Mouse (Mus musculus) hindbrain, postnatal 0 days (tissue): ENCODE data around the gene Ephx3. TPM values are rescaled to one million over a fixed set of nuclear protein-coding genes. Genes with fewer than 3 reads are reported as not detected.

Experiments used
- ATAC-seq: fragments of 200-750 bp; cut with Nextera tagmentation; 2 replicates; pipeline ENCODE4 v1.8.0; 2017; ENCODE audit warnings: mild to moderate bottlenecking, moderate TSS enrichment, moderate library complexity
- DNase-seq: peaks from one replicate; pipeline ENCODE4 v3.0.0-alpha.2; 2015; ENCODE audit warnings: low spot score
- H3K27ac ChIP-seq: fragments of 300-500 bp; sonication (generic); 2 replicates; pipeline ENCODE4 v1.5.1; 2014; ENCODE audit warnings: mild to moderate bottlenecking
- H3K27me3 ChIP-seq: fragments of 300-500 bp; sonication (generic); 2 replicates; pipeline ENCODE4 v1.6.1; 2014; ENCODE audit warnings: low read length, mixed read lengths; ENCODE audit not compliant: insufficient read depth
- H3K36me3 ChIP-seq: fragments of 300-500 bp; sonication (generic); 2 replicates; pipeline ENCODE4 v1.6.1; 2014; ENCODE audit warnings: low read length, mixed read lengths; ENCODE audit not compliant: insufficient read depth
- H3K4me1 ChIP-seq: fragments of 300-500 bp; sonication (generic); 2 replicates; pipeline ENCODE4 v1.6.1; 2014; ENCODE audit warnings: antibody characterized with exemption, low read length, mixed read lengths; ENCODE audit not compliant: insufficient read depth
- H3K4me2 ChIP-seq: fragments of 300-500 bp; sonication (generic); 2 replicates; pipeline ENCODE4 v1.6.1; 2014; ENCODE audit warnings: low read depth, mild to moderate bottlenecking, low read length, moderate library complexity, mixed read lengths
- H3K4me3 ChIP-seq: fragments of 300-500 bp; sonication (generic); 2 replicates; pipeline ENCODE4 v1.5.1; 2014; ENCODE audit warnings: low read length
- H3K9ac ChIP-seq: fragments of 300-500 bp; sonication (generic); replicated peaks from 2 replicates; pipeline ENCODE4 v1.6.1; 2014; ENCODE audit warnings: mild to moderate bottlenecking, low read length, moderate library complexity, mixed read lengths
- H3K9me3 ChIP-seq: fragments of 300-500 bp; sonication (generic); 2 replicates; pipeline ENCODE4 v1.6.1; 2016; ENCODE audit warnings: low read length, mixed read lengths
- CTCF ChIP-seq: IDR thresholded peaks from 2 replicates; pipeline ENCODE4 v1.5.1; 2016; ENCODE audit warnings: antibody characterized with exemption, control low read depth, low read depth
- WGBS: fragments of 180-500 bp; shearing (Covaris S2); extraction: QIAGEN DNeasy Blood & Tissue Kit; methylation state at CpG from one replicate; pipeline ENCODE4 v1.1.7; 2014; 5-methylcytosine and 5-hydroxymethylcytosine counted together
- polyA plus RNA-seq: library from polyadenylated mRNA; unstranded; fragments of >200 nt; fragmentation: Nextera tagmentation; extraction: Ambion mirVana; gene quantifications from 2 replicates; pipeline ENCODE4 v1.2.1, GENCODE M21; 2015
- total RNA-seq: library from RNA; depleted of rRNA; stranded (reverse); fragments of >200 nt; gene quantifications from 2 replicates; pipeline ENCODE4 v1.2.3, GENCODE M21; 2014; rRNA removed

The Ephx3 gene
- total RNA-seq (0.31 and 0.61 TPM in 2 replicates), polyA plus RNA-seq (0.48 TPM in 2 replicates)

DNA sequence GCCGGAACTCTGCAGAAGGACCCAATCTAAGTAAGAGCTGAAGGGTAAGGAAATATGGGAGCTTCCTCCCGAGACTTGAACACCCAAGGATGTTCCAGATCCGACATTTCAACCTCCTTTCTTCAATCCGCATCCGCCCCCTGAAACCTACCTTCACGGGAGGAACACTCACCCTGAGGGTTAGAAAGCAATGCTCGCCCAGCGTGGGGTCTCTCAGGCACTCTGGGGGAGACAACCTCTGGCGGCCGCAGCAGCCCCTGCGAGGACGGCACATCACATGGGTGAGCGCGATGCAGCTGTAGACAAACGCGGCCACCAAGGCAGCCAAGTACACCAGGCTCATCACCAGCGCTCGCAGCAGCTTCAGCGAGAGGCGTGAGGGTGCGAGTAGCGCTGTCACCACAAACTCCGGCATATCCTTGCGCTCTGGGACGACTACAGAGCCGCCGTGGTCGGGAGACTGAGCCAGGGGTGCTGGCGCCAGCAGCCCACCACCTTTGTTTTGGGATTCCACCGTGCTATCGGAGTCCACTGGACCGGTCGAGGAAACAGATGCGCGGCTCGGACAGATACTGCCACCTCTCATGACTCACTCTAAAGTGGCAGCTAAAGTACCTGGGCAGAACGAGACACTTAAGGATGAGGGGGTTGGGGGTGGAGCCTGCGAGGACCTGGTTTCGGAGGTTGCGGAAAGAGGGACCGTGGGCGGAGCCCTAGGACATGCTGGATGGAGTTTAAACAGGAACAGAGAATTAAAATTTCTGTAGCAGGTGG, at the start of gene Ephx3:
Gene Ephx3 (minus strand): TSS at position 687 of the 774 bp plus-strand sequence.
- Histone ChIP-seq H3K9me3 (no peaks in the 10 kb centered on the region), H3K9ac (peak within 1 kb of the TSS; percentile 31), H3K4me1 (0 out of 2 replicates have a peak, but pooled peaks cover 9% of the 10 kb centered on the region), H3K27me3 (no peaks in the 10 kb centered on the region), H3K4me2 (peak within 1 kb of the TSS; percentile 75), H3K27ac (no peak within 1 kb of the TSS), H3K36me3 (no peaks in the 10 kb centered on the region), H3K4me3 (peak within 1 kb of the TSS; percentile 37)
- TF ChIP-seq CTCF = 0 out of 2 replicates have a peak, but pooled peaks have one; percentile 9
- ATAC-seq = peak; percentile 66
- peak; percentile 40 for DNase-seq
- WGBS = 7% methylated on average over 42 of the region's 42 CpGs

DNA sequence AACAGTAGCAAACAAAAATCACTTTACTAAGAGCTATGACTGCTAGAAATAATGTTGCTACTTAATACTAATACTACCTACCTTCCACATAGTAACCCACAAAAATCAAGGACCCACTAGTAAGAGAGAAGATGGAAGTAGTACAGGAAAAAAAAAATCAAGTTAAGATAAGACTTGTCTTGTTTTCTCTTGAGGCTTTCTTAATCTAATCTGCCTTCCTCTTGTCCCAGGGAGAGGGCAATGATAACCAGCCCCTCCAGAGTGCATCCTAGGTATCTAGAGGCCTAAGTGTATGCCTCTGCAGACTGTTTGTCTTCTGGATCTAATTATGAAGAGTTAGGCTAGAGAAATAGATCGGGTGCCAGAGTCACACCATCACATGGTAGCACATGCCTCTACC, 49.2 kb upstream of the Ephx3 start:
- Histone ChIP-seq H3K27ac (no peak overlapping the region), H3K36me3 (no peaks in the 10 kb centered on the region), H3K9me3 (no peaks in the 10 kb centered on the region), H3K9ac (no peak overlapping the region), H3K27me3 (no peaks in the 10 kb centered on the region), H3K4me1 (peaks cover 7% of the 10 kb centered on the region; the same call in 1 of the 2 replicates), H3K4me2 (no peak overlapping the region), H3K4me3 (no peak overlapping the region)
- 78% methylated on average over 1 of the region's 1 CpGs for WGBS
- no peak for ATAC-seq
- no peak for DNase-seq
- TF ChIP-seq CTCF = no peak

DNA sequence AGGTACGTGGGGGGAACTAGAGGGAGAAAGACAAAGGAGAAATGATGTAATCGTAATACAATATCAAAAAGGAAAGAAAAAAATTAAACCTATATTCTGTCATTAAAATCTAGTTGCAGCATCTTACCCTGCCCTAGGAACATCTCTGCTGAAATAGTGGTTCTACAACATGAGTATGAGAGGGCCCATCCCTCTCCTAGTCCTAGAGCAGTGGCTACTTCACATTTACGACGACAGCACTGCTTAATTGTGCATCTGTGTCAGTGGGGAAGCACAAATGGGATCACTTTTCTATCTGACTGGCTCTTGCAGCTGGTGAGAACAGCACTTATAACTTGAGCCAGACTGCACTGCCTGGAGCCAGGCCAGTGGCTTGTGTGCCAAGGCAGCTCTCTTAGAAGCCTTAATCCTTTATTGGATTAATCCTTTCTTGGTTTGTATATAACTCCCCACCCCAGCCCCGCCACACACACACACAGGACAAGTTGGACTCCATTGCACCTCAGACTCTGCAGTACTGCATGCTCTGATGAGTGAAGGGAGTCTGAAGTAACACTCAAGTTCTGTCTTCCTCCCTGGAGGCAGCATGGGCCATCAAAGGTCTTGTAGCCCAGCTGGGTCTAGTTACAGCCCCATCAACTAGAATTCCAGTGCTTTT, 46.3 kb upstream of the Ephx3 start:
- Histone ChIP-seq H3K4me1 (peaks cover 7% of the 10 kb centered on the region; the same call in 1 of the 2 replicates), H3K36me3 (no peaks in the 10 kb centered on the region), H3K4me3 (no peak overlapping the region), H3K27me3 (no peaks in the 10 kb centered on the region), H3K9me3 (no peaks in the 10 kb centered on the region), H3K9ac (no peak overlapping the region), H3K4me2 (no peak overlapping the region), H3K27ac (peak overlapping the region; percentile 8; the same call in 1 of the 2 replicates)
- ATAC-seq (peak; percentile 85), DNase-seq (peak; percentile 88)
- TF ChIP-seq CTCF = no peak
- WGBS = 45% methylated on average over 5 of the region's 5 CpGs

DNA sequence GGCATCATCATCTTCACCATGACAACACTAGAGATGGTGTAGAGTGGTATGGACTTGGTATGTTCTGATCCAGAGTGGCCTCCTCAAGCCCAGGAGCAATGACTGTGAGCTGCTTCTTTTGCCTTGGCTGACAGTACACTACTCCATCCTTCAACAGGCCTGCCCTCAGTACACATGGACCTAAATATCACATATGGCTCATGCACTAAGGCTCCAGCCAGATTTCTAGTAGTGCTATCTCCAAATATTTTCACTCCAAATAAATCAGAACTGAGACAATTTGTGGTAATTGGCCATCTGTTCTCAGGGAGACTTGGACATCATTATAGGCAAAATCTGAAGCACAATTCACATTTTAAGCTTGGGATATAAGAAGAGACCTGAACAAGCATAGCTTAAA, 43.8 kb upstream of the Ephx3 start:
- ATAC-seq (no peak), DNase-seq (no peak)
- no peak for TF ChIP-seq CTCF

DNA sequence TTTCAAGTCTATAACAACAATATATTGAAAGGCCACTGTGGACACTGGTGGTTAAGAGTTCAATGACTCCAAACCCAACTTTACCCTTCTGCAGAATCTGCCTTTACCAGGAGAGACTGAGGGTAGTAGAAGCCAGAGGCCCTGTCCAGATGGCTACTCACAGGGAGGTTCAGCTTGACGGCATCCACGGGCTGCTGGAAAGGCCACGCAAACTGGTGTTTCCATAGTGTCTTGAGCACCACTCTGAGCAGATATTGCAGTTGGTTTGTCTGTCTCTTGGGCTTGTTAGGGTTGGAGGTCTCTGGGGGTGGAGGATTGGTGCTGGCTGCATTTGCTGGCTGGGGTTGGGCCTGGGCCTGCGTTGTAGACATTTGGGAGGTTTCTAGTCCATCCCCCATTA, 39.9 kb upstream of the Ephx3 start:
- Histone ChIP-seq H3K9me3 (no peaks in the 10 kb centered on the region), H3K9ac (no peak overlapping the region), H3K27ac (no peak overlapping the region), H3K27me3 (no peaks in the 10 kb centered on the region), H3K36me3 (peaks cover 31% of the 10 kb centered on the region; the same call in 1 of the 2 replicates), H3K4me3 (no peak overlapping the region), H3K4me2 (no peak overlapping the region), H3K4me1 (no peaks in the 10 kb centered on the region)
- ATAC-seq (no peak), DNase-seq (no peak)
- no peak for TF ChIP-seq CTCF
- WGBS = 85% methylated on average over 4 of the region's 4 CpGs

More for the DNA sequence above, 43.8 kb upstream of the Ephx3 start:
- peaks cover 5% of the 10 kb centered on the region; the same call in 1 of the 2 replicates for H3K36me3 ChIP-seq
- H3K9ac ChIP-seq = no peak overlapping the region
- H3K4me1 ChIP-seq = peaks cover 7% of the 10 kb centered on the region; the same call in 1 of the 2 replicates
- H3K27ac ChIP-seq = no peak overlapping the region
- H3K9me3 ChIP-seq = no peaks in the 10 kb centered on the region
- H3K4me3 ChIP-seq = no peak overlapping the region
- H3K27me3 ChIP-seq = no peaks in the 10 kb centered on the region
- H3K4me2 ChIP-seq = no peak overlapping the region

DNA sequence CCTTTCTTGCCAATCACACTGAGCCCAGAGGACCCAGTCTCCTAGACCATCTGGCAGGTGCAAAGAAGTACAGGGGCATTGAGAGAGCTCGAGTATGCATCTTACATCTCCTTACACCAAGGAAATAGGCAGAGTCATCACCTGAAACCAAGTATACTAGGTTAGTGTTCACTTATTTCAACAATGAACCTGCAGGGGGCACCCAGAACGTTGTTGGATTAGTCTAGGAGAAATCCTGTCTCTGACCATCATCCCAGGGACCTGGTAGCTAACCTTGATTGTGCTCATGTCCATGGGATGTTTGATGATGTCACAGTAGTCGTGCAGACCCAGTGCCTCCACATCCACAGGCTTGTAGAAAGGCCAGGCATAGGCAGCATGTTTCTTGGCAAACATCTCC, 31.5 kb upstream of the Ephx3 start:
- peak; percentile 27 for TF ChIP-seq CTCF
- Histone ChIP-seq H3K4me2 (no peak overlapping the region), H3K9me3 (no peaks in the 10 kb centered on the region), H3K4me3 (no peak overlapping the region), H3K36me3 (peaks cover 40% of the 10 kb centered on the region; the same call in 1 of the 2 replicates), H3K27me3 (no peaks in the 10 kb centered on the region), H3K9ac (no peak overlapping the region), H3K27ac (no peak overlapping the region), H3K4me1 (no peaks in the 10 kb centered on the region)
- DNase-seq (peak; percentile 36), ATAC-seq (no peak)
- WGBS = 68% methylated on average over 3 of the region's 3 CpGs
